Mouse (Mus musculus): ENCODE results near the gene Phykpl.
"Not testable (repeated sequence)": the region's sequence is repeated elsewhere in the genome, so short reads cannot be mapped to it uniquely, and the experiment has no call there.

Gene Phykpl

GRCm38 (mm10) chr11:51587059-51587458 is 2.5 kb downstream of the Phykpl start:
- no peak for DNase-seq

DNA sequence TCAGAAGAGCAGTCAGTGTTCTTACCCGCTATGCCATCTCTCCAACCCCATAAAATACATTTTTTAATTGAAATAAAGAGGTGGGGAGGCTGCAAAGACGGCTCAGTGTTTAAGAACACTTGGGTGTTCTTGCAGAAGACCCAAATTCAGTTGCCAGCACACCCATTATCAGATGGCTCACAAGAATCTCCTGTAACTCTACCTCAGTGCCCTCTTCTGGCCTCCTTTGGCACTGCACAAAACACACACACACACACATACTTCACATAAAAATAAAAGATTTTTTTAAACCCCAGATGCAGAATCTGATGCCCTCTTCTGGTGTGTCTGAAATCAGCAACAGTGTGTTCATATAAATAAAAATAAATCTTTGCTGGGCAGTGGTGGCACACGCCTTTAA is 4.3 kb downstream of the Phykpl start:
- DNase-seq = no peak

DNA sequence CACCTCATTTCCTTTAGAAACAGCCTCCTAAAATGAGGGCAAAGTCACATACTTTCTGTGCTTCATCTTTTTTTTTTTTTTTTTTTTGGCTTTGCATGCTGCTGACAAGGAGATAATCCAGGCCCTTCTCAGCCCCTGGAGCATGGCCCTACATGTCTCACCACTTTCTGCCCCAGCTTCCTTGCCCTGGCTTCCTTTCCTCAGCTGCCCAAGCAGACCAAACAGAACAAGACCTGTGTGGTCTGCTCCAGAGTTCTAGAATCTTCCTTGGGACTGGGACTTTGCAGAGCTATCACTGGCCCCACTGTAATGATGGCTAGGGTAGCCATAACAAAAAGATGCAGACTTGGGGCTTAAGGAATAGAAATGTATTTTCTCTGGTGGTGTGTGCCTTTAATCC is 5.4 kb downstream of the Phykpl start:
- DNase-seq = no peak

- DNase-seq = no peak
Measured at GRCm38 (mm10) chr11:51591168-51591567, 6.6 kb downstream of the Phykpl start.

GRCm38 (mm10) chr11:51591915-51592314 is 7.4 kb downstream of the Phykpl start:
- DNase-seq = no peak

- no peak for DNase-seq
Measured at GRCm38 (mm10) chr11:51593368-51593767, 8.8 kb downstream of the Phykpl start.

- no peak for DNase-seq
Measured at GRCm38 (mm10) chr11:51593849-51594248, 9.3 kb downstream of the Phykpl start.

GRCm38 (mm10) chr11:51594715-51595350 is 10.3 kb downstream of the Phykpl start:
- no peak for DNase-seq

GRCm38 (mm10) chr11:51595459-51596083 is 11.0 kb downstream of the Phykpl start:
- no peak for DNase-seq

- DNase-seq = no peak
Measured at GRCm38 (mm10) chr11:51597553-51597952, 13.0 kb downstream of the Phykpl start.

DNA sequence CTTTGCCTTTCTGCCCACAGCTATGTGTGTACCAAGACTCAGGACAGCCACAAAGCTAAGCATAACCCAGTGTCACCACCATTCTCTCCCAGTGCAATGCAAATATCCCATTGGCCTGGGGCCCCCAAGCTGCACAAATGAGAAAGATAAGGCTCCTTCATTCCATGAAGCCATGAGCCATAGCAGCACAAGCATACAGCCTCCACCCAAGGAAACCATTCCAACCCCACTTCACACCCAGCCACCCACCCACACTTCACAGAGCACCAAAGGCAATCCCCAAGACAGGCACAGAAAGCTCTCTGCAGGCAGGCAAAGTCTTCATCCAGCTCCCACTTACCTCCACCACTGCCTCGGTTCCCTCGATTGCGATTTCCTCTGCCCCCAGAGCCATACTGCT is 17.7 kb downstream of the Phykpl start:
- no peak for DNase-seq

DNA sequence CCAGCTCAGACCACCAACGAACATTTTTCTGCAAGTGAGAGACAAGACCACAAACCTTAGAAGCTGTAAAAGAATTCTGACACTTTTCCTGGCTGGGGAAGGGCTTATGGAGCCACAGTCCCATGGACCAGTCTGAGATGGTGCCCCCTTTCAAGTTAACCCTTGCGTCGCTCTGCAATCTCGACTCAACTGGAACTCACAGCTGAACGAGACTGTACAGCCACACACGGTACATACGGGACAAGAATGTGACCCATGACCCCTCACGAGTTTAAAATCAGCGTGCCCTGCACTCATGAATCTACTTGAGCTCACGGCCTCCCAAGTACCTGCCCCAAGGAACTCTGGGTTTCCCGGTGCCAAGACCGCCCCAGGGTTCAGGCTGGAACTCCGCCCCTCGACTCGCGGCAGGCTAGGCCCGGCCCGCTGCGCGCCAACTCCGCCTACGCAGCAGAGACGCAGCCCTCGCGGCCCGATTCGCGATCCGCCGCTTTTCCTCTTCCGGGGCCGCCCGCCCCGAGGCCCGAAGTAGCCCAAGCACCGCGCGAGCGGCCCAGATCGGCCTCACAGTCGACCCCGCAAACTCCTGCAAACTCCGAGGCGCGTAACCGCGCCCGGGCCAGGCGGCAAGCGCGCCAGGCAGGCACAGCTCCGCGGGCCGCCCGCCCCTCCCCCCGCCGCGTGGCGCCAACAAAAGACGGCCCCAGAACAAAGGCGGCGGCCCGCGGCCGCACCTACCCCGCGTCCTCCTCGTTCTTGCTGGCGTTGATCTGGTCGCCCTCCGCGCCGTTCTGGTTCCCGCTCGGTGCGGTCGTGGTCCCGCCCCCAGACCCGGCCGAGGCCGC is 21.3 kb downstream of the Phykpl start:
- peak; percentile 83 for DNase-seq

GRCm38 (mm10) chr11:51606447-51607095 is 22.0 kb downstream of the Phykpl start, which contains the start of gene Hnrnpab:
Gene Hnrnpab (minus strand): TSS chr11:51606847.
- peak; percentile 96 for DNase-seq

DNA sequence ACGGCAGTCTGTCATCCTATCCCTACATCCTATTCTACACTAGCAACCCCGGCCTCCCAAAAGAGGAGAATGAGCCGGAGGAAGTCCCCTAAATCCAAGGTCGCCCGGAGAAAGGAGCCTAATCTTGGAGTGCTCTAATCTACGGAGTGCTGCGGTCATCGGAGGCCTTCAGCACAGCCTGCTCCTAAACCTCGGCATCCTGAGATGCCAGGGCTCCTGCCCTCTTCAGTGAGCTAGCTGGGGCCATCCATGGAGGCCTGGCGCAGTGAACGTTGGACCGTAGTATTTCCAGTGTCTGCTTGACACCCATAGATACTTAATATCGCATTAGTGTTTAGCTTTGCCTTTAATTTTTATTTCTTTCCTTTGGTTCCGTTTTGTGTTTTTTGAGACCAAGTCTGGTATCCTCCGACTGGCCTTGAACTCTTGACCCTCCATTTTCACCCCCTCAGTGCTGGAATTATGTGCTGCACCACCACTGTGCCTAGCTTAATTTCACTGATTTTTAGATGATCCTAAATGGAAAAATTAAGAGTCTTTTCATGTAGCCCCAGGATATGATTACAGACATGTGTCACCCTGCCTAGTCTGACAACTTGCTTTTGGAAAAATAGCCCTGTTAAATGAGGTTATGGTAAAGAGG is 22.7 kb downstream of the Phykpl start:
- DNase-seq = no peak

- no peak for DNase-seq
Measured at GRCm38 (mm10) chr11:51609266-51609909, 24.8 kb downstream of the Phykpl start.

- DNase-seq = not testable (repeated sequence)
Measured at GRCm38 (mm10) chr11:51609940-51610339, 25.4 kb downstream of the Phykpl start.

DNA sequence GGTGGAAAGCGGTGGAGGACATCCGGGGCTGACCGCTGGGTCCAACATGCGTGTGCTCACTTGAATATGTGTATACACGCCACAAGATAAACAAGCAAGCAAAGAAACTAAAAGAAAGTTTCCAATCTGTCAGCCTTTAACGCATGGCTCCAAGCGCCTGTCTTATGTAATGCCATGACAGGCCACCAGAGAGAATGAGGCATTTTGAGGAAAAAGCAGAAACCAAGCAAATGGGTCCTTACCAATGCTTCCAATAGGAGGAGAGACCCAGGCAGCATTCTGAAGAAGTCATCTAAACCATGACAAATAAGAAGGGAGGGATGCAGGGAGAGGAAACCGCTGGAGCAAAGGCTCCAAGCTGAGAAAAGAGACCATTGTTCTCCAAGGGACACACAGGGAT is 29.7 kb downstream of the Phykpl start:
- no peak for DNase-seq

GRCm38 (mm10) chr11:51615129-51615528 is 30.6 kb downstream of the Phykpl start:
- DNase-seq = no peak

DNA sequence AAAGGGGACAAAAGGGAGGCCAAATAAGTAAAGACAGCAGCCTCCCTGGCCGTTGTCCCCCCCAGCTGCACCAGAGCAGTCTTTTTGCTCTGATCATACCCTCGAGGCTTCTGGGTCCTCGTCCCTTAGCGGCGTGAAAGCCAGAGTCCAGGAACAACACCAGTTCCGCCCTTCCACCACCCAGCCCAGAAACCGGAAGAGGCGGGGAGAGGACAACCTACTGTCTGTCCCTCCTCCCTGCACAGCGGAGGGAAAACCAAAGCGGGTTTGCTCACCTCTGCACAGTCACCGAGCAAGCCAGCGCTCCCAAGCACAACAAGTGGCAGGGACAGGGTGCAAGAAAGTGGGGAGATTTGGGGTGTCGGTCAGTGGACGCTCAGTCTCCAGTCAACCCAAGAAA is 31.0 kb downstream of the Phykpl start:
- DNase-seq = no peak

- DNase-seq = not testable (repeated sequence)
Measured at GRCm38 (mm10) chr11:51616113-51616512, 31.6 kb downstream of the Phykpl start.

DNA sequence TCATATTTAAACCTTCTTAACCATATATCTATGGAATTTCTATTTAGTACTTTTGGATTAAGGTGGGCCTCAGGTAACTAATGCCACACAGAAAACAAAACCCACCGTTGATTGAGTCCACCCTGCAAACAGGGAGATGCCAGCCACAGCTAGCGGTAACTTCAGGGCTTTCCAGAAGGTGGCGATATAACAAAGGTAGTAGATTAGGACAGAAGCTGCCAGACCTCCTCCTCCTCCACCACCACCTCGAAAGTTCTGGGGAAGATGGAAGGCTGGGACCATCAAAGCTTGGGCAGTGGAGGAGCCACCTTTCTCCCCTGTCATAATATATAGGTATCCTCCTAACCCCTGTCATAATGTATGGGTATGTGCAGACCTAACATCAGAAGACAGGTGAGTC is 33.1 kb downstream of the Phykpl start:
- DNase-seq = peak; percentile 58

DNA sequence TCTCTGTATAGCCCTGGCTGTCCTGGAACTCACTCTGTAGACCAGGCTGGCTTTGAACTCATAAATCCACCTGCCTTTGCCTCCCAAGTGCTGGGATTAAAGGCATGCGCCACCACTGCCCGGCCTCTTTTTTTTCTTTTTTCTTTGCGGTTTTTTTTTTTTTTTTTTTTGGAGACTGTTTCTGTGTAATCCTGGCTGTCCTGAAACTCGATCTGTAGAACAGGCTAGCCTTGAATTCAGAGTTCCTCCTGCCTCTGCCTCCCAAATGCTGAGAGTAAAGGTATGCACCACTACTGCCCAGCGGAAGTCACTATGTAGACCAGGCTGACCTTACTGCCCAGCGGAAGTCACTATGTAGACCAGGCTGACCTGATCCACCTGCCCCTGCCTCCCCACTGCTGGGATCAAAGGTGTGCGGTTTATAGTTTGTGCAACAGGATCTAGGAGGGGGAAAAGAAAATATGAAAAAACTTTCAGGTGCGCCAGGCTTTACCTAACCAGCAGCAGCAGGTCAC is 34.4 kb downstream of the Phykpl start:
- DNase-seq = no peak

All from right cerebral cortex, postnatal 25 days (tissue).